Mouse (Mus musculus): ENCODE results near the gene Rps6kb1. TPM values are rescaled to one million over a fixed set of nuclear protein-coding genes. Genes with fewer than 3 reads are reported as not detected.

Rps6kb1 gene
- 10 to 100 TPM; 45.5 to 48.7 TPM for total RNA-seq (2021)

DNA sequence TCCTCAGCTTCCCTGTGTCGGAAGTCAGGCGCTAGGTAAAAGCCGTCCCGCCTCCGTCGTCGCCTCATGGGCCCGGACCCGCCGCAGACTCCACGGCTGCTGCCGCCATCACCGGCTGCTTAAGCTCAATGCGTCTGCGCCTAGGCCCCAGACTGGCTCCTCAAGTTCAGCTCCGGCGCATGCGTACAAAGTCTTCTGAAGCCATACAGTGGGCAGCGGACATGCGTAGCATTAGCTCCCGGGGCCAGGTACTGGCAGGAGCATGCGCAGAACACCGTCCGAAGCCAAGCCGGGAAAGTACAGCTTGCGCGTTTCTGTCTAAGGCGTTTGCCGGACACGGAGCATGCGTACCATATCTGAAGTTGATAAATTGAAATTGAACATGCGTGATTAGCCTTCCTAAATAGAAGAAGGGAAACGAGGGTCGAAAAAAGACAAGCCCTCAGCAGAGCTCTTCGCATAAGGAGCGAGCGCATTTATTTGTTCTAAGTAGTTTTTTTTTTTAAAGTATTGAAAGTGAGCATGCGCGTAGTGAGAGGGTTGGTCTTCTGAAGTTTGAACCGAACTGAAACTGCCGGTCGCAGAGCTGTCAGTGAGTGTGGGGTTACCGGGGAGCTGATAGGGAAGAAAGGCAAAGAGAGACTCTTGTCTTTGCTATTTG lies at the start of gene Rps6kb1, which contains the start of gene Tubd1:
Rps6kb1 (minus strand) TSS at position 167 of the 661 bp plus-strand sequence.
Tubd1 (plus strand) TSS at position 353 of the 661 bp plus-strand sequence.
- intact Hi-C loops (cut with DNase I): no loop called here
- DNase-seq: peak; percentile 100

DNA sequence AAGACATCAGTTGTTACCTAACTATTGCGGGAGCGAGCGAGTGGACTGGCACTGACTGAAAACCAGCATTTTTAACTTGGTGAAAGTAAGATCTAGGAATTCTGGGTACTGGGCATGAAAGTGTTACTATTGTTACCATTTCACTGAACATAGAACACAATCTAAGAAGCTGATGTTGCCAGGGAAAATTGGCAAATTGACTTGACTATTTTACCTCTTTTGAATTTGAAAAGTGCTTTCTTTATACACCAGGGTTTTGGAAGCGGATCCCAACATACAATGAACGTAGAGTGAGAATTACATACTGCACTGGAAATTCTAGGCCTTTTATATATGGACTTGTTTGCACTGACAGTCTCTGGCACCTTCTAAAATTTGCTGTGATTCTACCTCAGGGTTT lies 48.8 kb upstream of the Rps6kb1 start:
- DNase-seq: no peak
- intact Hi-C loops (cut with DNase I): no loop called here

DNA sequence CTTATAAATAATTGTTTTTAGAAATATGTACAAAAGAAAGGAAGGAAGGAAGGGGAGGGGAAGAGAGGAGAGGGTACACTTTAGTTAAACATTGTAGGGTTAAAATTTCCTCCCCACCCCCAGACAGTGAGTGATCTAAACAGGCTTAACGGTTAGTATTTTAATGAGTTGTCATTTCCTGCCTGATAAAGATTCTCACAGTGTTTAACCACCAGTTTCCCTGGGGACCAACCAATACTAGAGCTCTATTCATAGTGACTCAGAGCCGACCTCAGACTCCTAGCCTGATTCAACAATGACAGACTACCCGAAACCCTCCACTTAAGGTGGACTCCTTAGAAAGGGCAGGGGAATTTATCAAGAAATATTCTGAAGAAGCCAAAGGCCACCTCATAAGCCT lies 48.4 kb upstream of the Rps6kb1 start:
- DNase-seq: no peak
- intact Hi-C loops (cut with DNase I): no loop called here

DNA sequence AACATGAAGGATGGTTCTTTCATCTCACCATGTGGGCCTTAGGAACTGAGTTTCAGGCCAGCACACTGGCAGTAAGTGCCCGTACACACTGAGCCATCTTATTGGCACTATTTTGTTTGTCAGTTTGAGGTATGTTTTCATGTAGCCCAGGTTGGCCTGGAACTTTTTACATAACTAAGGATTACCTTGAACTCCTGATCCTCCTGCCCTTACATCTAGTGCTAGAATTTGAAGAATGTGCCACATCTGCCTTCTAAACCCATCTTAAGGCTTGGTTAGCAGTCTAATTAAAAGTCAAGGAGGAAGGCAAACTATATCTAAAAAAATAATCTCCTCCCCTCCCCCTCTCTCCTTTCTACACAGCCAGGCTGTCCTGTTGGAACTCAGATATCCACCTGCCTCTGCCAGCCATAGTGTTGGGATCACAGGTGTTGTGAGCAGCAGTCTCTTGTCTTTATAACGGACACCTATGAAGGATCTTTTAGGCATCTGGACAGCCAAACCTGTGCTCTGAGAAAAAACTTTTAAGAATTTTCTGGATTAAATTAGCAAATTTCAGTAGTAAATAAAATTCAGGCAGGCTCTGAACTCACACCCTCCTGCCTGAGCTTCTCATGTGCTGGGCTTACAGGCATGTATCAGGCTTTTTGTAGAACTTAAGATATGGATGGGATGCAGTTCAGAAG lies 47.5 kb upstream of the Rps6kb1 start:
- DNase-seq: no peak

DNA sequence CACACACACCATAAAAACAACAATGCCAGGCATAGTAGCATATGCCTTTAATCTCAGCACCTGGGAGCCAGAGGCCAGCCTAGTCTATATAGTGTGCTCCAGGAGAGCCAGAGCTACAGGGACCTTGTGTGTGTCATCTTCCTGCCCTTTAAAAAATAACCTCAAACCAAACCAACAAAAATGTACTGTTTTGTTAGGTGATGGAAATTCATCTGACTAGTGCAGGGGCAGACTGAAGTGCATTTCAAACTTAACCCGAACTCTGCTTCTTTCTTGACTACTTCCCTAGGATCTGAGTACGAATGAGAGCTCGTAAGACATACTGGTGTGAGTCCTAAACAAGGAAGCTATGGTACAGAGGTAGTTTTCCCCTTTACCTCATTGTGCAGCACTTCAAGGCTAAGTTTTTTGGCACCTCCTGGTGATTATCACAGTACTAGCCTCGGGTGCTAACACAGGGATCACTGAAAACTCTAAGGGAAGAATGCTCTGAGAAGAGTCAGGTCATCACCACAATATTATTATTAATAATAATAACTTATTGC lies 46.8 kb upstream of the Rps6kb1 start:
- no peak for DNase-seq
- intact Hi-C loops (cut with DNase I): no loop called here

More for the DNA sequence above, 47.5 kb upstream of the Rps6kb1 start:
- intact Hi-C loops (cut with DNase I): no loop called here

DNA sequence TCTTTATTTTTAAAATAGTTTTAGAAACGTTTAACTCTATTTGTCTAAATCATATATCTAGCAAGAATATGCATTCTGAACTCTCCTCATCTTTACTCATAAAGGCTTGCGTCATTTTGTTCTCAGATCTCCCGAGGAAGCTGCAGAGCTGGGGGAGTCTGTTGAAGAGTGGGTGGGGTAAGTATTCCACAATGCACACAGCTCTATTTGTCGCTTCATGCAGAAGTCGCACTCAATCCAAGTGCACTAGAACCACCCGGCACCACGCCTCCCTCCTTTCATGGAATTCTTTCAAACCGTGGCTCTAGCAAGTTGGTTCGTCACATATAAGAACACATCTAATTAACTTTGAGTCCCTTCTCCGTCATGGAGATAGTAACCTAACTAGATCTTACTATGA lies 46.0 kb upstream of the Rps6kb1 start:
- intact Hi-C loops (cut with DNase I): no loop called here
- no peak for DNase-seq

DNA sequence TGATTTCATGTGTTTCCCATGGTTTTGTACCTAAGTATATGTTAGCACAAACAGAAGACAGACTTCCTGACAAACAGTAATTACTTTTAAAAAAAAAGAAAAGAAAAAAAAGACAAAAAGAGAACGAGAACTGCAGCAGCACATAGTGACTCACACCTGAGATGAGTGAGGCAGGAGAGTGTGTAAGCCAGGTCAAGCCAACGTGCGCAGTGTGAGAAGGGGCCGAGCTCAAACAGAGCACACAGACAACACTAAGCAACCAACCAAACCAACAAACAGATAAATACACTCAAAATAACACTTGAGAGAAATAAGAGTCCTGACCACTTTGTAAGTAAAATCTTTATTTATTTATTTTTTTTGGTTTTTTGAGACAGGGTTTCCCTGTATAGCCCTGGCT lies 45.5 kb upstream of the Rps6kb1 start:
- intact Hi-C loops (cut with DNase I): no loop called here
- DNase-seq: no peak

DNA sequence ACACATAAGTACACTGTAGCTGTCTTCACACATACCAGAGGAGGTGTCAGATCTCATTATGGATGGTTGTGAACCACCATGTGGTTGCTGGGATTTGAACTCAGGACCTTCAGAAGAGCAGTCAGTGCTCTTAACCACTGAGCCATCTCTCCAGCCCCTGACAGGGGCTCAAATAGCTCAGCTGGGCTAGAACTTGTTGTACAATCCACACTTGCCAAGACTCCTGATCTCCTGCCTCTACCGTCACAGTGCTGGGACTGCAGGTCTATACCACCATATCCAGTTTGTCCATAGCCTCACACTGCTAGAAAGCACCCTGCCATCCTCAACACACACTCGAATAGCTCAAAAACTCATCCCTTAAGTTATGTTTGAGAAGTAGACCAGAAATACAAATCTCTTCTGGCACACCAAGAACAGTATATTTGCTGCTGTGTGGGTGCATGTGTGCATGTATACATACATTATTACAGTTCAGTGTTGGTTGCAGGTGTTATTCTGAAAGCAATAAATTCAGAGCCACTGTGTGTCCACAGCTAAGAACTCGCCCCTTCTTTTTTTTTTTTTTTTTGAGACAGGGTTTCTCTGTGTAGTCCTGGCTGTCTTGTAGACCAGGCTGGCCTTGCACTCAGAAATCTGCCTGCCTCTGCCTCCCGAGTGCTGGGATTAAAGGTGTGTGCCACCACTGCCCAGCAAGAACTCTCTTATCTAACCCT lies 44.1 kb upstream of the Rps6kb1 start:
- no peak for DNase-seq
- intact Hi-C loops (cut with DNase I): no loop called here

DNA sequence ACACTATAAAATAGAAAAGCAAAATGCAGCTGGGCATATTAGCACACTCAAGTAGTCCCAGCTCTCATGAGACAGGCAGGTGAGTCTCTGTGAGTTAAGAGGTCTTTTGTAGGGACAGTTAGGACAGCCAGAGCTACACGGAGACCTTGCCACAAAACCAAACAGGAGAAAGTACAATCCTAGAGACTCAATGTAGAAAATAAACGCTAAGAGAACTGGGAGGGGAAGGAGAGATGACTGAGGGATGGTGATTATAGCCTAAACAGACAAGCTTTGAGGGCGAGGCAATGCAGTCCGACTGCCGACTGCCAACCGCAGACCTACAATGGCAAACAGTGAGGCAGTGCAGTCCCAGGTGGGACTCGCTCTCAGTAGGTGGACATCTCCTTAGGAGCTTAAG lies 43.2 kb upstream of the Rps6kb1 start:
- intact Hi-C loops (cut with DNase I): no loop called here
- no peak for DNase-seq

DNA sequence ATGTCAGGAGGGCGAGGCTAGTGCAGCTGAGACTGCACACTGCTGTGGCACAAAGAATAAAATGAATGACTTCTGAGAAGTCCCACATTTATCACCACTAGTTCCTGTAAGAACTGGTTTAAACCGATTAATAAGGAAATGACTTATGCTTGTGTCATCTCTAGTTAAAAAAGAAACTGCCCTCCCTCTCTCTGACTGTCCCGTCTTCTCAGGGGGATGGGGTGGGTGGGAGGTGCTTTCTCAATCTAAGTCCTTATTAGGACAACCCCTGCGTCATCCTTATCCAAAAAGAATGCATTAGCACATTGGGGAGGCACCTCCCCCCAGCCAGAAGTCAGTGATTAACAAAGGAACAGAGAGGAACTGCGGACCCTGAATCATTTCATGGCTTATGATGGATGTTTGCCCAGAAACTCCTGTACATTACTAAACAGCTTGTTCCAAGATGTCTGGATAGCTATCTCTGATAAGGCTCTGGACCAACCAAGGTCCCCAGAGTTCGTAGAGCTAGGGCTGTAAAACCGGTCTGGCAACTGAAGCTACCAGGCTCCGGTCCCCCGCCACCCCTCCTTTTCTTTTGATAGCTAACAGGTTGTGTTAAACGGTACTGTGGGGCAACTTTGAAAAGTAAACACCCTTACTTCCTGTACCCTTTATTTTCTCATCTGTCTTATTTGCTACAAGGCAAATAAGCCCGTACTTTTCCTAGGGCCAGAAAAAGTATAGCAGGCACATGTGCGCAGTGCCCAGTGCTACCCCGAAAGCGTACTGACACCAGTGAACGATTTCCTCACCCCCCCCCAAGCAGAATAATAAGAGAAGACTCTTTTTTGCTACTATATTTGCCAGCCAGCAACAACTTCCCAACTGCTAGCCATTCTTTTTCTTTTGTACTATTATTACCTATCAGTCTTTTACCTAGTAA lies 42.5 kb upstream of the Rps6kb1 start:
- no peak for DNase-seq
- intact Hi-C loops (cut with DNase I): no loop called here

DNA sequence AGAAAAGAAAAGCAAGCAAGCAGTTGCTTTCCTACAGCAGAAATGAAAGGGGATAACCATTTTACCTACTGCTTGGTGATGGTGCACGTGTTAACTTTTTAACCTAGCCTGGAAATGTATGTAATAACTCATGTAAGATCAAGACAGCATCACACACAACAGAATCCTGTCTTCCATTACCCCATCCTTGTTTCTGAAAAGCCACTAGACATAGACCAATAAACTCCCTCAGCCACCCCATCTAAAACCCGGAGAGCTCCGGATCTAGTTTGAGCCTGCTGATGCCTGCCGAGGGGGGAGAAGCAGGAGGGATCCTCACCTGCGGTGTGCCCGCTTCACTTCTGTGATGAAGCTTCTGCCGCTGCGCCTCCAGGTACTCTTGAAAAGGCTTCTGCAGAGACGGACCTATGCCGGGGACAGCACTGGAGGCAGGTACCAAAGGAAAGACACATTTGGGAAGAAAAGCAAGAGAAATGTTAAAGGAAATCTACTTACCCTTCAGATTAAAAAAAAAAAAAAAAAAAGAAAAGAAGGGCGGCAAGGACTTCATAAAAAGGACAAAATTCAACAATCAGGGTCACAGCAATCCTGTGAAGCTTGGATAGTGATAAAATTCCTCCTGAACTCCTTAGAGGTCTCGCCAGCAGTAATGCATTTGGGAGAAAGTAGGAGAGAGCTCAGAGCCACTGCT lies 41.7 kb upstream of the Rps6kb1 start:
- intact Hi-C loops (cut with DNase I): no loop called here
- no peak for DNase-seq

DNA sequence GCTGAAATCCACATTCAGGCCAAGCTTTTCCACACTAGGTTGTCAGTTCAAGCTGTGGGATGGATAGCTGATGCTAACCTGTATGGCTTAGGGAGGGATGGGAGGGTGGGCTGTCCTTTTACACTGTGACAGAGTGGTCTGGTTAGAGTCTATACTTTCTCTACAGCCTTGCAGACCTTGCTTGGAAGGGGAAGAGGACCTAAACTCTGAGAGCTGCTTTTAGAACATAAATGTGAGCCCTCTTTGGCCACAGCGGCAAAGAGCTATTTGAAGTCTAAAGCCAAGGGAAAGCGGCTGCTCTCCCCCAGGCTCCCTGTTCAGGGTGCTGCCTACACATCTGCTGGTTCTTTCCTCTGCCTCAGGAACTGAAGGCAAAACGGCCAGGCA lies 41.0 kb upstream of the Rps6kb1 start:
- intact Hi-C loops (cut with DNase I): no loop called here
- no peak for DNase-seq

DNA sequence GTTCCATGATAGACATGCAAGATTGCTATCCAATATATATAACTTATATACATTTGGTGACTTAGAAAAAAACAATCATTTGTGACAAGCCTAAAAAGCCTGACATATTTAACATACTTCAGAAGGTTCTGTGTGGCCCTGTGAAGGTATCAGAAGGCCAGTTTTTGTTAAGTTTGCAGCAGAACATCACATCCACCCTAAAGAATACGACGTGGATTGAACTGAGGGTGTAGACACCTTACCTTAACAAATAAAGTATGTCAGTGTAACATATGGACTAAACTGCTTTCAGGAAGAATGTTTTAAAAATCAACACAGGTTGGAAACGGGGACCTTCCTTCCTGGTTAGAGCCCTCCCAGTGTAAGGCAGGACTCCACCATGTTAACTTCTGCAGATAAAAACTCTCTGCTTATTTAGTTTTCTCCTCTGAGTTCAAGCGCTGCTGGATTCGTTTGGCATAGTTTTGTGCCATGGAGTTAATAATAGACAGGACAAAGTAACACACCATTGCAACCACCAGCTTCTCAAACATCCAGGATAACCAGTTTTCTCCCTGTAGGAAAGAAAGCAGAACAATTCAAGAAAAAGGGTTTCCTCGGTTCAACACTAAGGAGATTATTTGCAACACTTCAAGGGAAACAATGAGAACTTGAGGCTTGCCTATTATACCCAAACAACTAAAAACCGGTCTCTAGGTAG lies 40.4 kb upstream of the Rps6kb1 start:
- DNase-seq: no peak
- intact Hi-C loops (cut with DNase I): no loop called here

DNA sequence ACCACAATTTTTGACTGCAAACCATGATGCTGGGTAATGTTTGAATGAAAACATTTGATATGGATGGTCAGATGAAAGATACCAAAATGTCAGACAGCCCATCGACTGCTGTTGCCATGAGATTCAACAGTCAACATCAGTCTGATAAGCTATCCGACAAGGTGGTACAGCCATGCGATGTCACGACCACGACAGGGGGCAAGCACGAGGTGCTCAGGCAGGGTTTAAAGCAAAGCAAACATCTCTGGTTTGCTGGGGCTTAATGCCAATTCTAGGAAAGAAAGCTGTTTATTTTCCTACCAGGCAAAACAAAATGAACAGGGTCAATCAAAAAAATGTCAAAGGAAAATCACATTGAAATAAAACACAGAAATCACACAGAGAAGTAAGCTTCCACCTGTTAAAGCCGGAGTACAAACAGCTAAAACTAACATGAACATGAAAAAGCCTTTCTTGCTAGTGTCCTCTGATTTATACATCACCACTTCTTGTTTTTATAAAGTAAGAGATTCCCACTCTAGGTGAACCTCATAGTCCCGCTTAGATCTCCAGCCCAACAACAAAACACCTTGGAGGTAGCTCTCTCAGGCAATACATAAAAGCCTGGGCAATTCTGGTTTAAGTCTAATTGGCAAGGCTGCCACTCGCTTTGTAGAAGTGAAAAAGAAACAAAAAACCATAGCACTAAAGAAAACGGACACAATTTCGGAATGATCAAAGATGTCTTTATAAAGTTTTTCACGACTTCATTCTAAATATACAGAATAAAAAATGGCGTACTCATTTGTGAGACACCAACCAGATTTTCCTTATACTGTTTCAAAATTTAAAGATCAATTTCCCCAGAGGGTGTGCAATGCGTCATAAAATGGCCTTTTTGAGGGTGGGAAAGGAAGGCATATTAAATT lies 39.6 kb upstream of the Rps6kb1 start:
- no peak for DNase-seq
- intact Hi-C loops (cut with DNase I): no loop called here

DNA sequence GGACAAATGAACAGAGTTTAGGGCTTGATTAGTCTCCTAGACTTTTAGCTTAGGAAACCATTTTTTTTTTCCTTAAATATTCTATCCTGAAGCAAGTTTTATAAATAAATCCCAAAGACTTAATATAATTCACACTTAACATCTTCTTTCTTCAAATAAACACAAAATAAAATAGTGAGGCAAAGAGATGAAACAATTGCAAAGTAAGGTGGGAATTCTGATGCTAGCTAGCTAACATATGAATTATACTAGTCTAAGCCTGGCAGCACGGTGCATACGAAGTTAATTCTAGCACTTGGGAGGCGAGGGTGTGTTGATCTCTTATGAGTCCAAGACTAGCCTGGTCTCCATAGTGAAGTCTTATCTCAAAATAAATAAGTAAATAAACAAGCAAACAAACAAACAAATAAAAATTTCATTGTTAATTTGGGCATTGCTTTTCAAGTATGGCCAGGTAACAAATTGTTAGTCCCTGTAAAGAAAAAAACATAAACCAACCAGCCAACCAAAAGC lies 38.8 kb upstream of the Rps6kb1 start:
- no peak for DNase-seq
- intact Hi-C loops (cut with DNase I): no loop called here

DNA sequence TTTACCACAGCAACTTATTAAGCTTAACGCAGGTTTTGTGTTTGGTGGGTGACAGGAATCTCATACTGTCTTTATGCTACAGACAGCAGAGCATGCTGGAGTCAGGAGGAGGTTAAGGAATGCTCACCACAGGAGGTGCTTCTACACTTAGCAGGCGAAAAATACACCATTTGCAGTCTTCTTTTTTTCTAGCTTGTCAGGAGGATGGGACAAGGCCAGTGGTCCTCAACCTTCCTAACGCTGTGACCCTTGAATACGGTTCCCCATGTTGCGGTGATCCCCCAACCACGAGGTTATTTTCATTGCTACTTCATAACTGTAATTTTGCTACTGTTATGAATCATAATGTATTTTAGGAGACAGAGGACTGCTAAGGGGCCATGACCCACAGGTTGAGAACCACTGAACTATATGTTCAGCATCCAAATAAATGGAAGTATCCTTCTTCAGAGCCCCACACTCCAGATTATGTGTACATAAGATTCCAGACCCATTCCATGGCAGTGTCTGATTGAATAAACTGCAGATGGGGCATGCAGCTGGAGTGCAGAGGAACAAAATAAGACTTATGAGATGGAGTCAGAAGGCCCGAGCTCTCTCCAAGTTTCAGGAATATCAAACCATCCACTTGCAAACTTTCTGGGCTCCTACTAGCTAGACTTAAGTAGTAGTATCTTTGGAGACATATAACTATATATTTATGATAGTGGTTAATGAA lies 38.1 kb upstream of the Rps6kb1 start:
- intact Hi-C loops (cut with DNase I): no loop called here
- DNase-seq: no peak

DNA sequence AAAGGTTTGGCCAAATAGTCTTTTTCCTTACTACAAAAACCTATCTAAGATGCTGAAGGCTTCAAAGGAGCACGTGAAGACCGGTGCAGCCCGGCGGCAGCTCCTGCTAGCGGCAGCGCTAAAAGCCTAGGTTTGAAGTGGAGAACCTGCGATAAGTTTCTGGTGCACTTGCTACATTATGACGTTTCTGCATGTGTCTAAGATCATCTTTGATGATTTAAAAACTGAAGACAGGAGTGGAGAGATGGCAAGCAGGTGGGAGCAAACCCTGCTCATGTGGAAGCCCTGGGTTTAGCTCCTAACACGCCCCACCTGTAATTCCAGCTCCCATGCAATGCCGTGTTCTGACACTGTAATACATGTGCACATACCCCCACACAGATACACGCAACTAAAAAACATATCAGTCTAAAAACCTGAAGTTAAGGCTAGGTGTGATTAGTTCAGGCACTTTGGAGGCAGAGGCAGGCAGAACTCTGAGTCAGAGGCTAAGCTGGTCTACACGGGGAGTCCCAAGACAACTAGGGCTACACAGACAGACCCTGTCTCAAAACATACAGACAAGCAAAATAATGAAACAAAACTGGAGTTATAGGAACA lies 37.4 kb upstream of the Rps6kb1 start:
- intact Hi-C loops (cut with DNase I): no loop called here

More for the DNA sequence above, 37.4 kb upstream of the Rps6kb1 start:
- DNase-seq: no peak
